8 mouse cellular contexts compared by ENCODE assay signal in the genomic region with DNA sequence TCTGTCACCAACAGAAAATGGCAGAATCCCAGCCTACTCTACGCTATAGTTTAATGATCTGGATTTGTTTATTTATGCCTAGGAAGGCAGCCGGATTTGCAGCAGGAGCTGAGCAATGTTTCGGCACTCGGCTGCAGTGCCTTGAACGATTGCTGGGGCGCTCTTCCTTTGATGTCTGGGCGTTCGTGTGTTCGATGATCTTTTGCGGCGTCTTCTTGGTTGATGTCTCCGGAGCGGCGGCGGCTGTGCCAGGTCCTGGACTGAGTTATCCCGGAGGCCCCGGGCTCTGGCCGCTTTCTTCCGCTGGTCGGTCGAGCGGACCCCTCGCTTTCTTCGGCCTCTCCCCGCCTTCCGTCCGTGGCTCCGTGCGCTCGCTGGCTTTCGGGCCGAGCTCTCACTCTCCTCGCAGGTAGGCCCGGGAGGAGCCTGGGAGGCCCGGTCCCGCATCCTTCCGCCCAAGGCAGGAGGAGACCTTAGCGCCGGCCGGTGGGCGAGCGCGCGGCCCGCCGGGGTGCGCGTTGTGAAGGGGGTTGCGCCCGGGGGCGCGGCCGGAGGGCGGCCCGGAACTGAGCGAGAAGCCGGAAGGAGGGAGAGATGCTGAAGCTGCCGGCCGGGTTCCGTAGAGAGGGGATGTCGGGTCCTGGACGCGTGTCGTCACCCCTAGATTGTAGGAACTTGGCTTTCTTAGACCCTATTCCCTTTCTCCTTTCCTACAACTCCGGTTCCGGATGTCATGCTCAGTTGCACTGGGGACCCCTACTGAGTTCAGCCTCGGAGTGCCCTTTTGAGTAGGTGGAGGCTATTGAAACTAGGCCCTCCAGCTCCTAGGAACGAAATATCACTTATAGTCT. TPM values are rescaled to one million over a fixed set of nuclear protein-coding genes. Genes with fewer than 3 reads are reported as not detected.
DNase-seq lines count a peak whose midpoint lies in the region; ATAC-seq lines count a peak whose summit lies in the region.

Gene Ambra1 (plus strand): TSS at position 164 of the 851 bp plus-strand sequence.

- H3K36me3 ChIP-seq in hindbrain, embryonic 11.5 days (ENCODE audit: control insufficient read depth, insufficient read depth, low read length): no peaks in the 10 kb centered on the region

- peak; percentile 96 for DNase-seq in MN1 (ENCODE audit: low spot score)
- peak; percentile 90 for DNase-seq in cerebellum, adult 9-10 months
- DNase-seq in frontal cortex, adult 2 months (ENCODE audit: extremely low spot score in 1 of 2, low spot score in 1 of 2): peak; percentile 78 to 93
- DNase-seq in hindbrain, embryonic 11.5 days (ENCODE audit: low spot score): peak; percentile 98
- peak; percentile 82 to 88 for DNase-seq in layer of hippocampus, postnatal 10 days (ENCODE audit: low spot score in 2 of 2)
- peak; percentile 89 for DNase-seq in lung, postnatal 10 days
- DNase-seq in ovary, postnatal 36 days (ENCODE audit: low spot score): peak; percentile 88
- DNase-seq in thymus, postnatal 25 days: peak; percentile 78

- H3K9me3 ChIP-seq in hindbrain, embryonic 11.5 days (ENCODE audit: control insufficient read depth, low read length): no peaks in the 10 kb centered on the region

- peak within 1 kb of the TSS; percentile 97 for H3K9ac ChIP-seq in hindbrain, embryonic 11.5 days (ENCODE audit: low read depth, low read length)

- ATAC-seq in hindbrain, embryonic 11.5 days (ENCODE audit: low FRiP score): peak; percentile 91

- WGBS in hindbrain, embryonic 11.5 days: under 1% methylated on average over 55 of the region's 68 CpGs

- peak within 1 kb of the TSS; percentile 50 for H3K4me2 ChIP-seq in hindbrain, embryonic 11.5 days (replicated peaks; ENCODE audit: low read depth, low read length)

- H3K27me3 ChIP-seq in hindbrain, embryonic 11.5 days (ENCODE audit: control insufficient read depth, insufficient read depth, low read length): no peaks in the 10 kb centered on the region

- H3K27ac ChIP-seq in hindbrain, embryonic 11.5 days (ENCODE audit: low read depth, low read length): peak within 1 kb of the TSS; percentile 92

- H3K4me3 ChIP-seq in hindbrain, embryonic 11.5 days (ENCODE audit: low read depth, low read length): peak within 1 kb of the TSS; percentile 99

- H3K4me1 ChIP-seq in hindbrain, embryonic 11.5 days (replicated peaks; ENCODE audit: control insufficient read depth, insufficient read depth, low read length): no peaks in the 10 kb centered on the region

RNA-seq across cellular contexts. Expression of gene Ambra1, which starts in this region (rescaled TPM):
- polyA plus RNA-seq in frontal cortex, adult 2 months (2012; rRNA removed): 37.2 and 39.1 TPM in 2 replicates
- polyA plus RNA-seq in hindbrain, embryonic 11.5 days (2014; fragmentation: Nextera tagmentation; extraction: Ambion mirVana): 19.0 and 19.2 TPM in 2 replicates
- total RNA-seq in layer of hippocampus, postnatal 10 days (2021): 10 to 100 TPM; 45.4 to 47.8 TPM

Comparison
In these comparisons a context has a peak if more than half of its experiments do, and no peak if none do; other contexts are left out.
1. Peak in every context shown above with its lines: DNase-seq, ATAC-seq, H3K4me3 ChIP-seq and H3K27ac ChIP-seq.